16 mouse cellular contexts compared by ENCODE assay signal in the genomic region with DNA sequence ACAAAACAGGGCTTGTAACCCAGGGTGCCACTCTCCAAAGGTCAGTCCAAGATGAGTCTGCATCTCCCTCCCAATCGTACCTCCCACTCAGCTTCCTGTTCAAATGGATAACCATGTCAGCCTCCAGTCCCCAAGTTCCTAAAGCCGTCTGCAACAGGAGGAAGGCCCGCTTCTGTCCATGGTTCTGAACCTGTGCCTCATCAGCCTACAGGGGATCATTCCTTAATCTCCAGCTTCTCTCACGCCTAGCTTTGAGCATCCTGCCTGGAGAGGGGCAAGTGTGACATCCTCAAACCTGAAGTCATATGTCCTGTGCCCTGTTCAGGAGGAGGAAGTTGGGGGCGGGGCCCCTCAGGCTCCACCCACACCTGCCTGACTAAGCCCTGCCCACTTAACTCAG. TPM values are rescaled to one million over a fixed set of nuclear protein-coding genes. Genes with fewer than 3 reads are reported as not detected.
DNase-seq lines count a peak whose midpoint lies in the region; ATAC-seq and TF ChIP-seq lines count a peak whose summit lies in the region.
"Had no signal": no experiment of that assay in that cellular context is flagged by ENCODE, and none has a peak within 500 bp of the region (broad histone marks: within the 10 kb centered on the region; RNA-seq: fewer than 3 reads in every experiment).

No protein-coding gene starts in this region.

- no peak overlapping the region for H3K4me3 ChIP-seq in heart, embryonic 12.5 days
- H3K4me3 ChIP-seq in heart, adult 2 months: no peak overlapping the region
- H3K4me3 ChIP-seq in lung, embryonic 14.5 days (ENCODE audit: low read depth, low read length): no peak overlapping the region
- no peak overlapping the region for H3K4me3 ChIP-seq in neural tube, embryonic 11.5 days (ENCODE audit: low read depth, low read length)
- H3K4me3 ChIP-seq: hindbrain, embryonic 15.5 days; neural tube, embryonic 12.5 days had no signal

- no peak for TF ChIP-seq CTCF in heart, adult 2 months (IDR thresholded peaks at IDR 0.05)
- TF ChIP-seq CTCF in lung, embryonic 14.5 days (IDR thresholded peaks at IDR 0.05; ENCODE audit: low read depth): no peak

- intact Hi-C loops in heart, adult 2 months (cut with DNase I): no loop called here

- H3K79me2 ChIP-seq in heart, adult 2 months (replicated peaks; ENCODE audit: control insufficient read depth, insufficient read depth, low read length): no peaks in the 10 kb centered on the region

- ATAC-seq in heart, embryonic 12.5 days (ENCODE audit: insufficient number of reproducible peaks, low FRiP score): 0 out of 2 replicates have a peak, but pooled peaks have one; percentile 18
- ATAC-seq in lung, embryonic 14.5 days (ENCODE audit: insufficient read depth): no peak
- ATAC-seq in neural tube, embryonic 11.5 days (ENCODE audit: insufficient read depth, low FRiP score, low TSS enrichment): no peak
- ATAC-seq: forebrain, postnatal 0 days had no signal

- H3K27ac ChIP-seq in heart, embryonic 12.5 days (ENCODE audit: poor library complexity, severe bottlenecking): no peak overlapping the region
- H3K27ac ChIP-seq in heart, adult 2 months: no peak overlapping the region
- H3K27ac ChIP-seq in lung, embryonic 14.5 days (ENCODE audit: low read depth): no peak overlapping the region
- H3K27ac ChIP-seq in neural tube, embryonic 11.5 days (ENCODE audit: low read depth, low read length): no peak overlapping the region
- H3K27ac ChIP-seq: hindbrain, embryonic 15.5 days; neural tube, embryonic 12.5 days had no signal

- peaks cover 3% of the 10 kb centered on the region; the same call in 1 of the 2 replicates for H3K9me3 ChIP-seq in heart, embryonic 12.5 days (replicated peaks)
- H3K9me3 ChIP-seq in lung, embryonic 14.5 days (ENCODE audit: low read depth, low read length): no peaks in the 10 kb centered on the region
- no peaks in the 10 kb centered on the region for H3K9me3 ChIP-seq in neural tube, embryonic 11.5 days (ENCODE audit: control insufficient read depth, low read length)
- H3K9me3 ChIP-seq: hindbrain, embryonic 15.5 days; neural tube, embryonic 12.5 days had no signal

- 5% methylated on average over 5 of the region's 5 CpGs for WGBS in heart, embryonic 12.5 days
- 6% methylated on average over 5 of the region's 5 CpGs for WGBS in heart, adult 2 months
- 5% methylated on average over 5 of the region's 5 CpGs for WGBS in lung, embryonic 14.5 days
- WGBS in neural tube, embryonic 11.5 days: 17% methylated on average over 5 of the region's 5 CpGs

- no peak for TF ChIP-seq POLR2A in heart, adult 2 months (IDR thresholded peaks at IDR 0.05; ENCODE audit: insufficient read depth, low read depth, low read length)

- no peak for DNase-seq in heart, adult 2 months
- DNase-seq in lung, embryonic 14.5 days: peak; percentile 80
- DNase-seq in lung, adult 18-20 months: no peak
- DNase-seq in embryo, embryonic 11 days: peak; percentile 63
- peak; percentile 43 for DNase-seq in neural tube, embryonic 11.5 days (ENCODE audit: low spot score)
- no peak for DNase-seq in gastrocnemius, adult 18-20 months (ENCODE audit: low spot score)
- no peak for DNase-seq in left cerebral cortex, adult 9 months (ENCODE audit: low spot score in 2 of 2)
- DNase-seq: adrenal gland, postnatal 36 days; forebrain, postnatal 0 days; heart, adult 11 months; right cerebral cortex, adult 18-20 months; thymus, postnatal 4 days had no signal

- no peak overlapping the region for H3K4me2 ChIP-seq in heart, embryonic 12.5 days
- H3K4me2 ChIP-seq in lung, embryonic 14.5 days: no peak overlapping the region
- no peak overlapping the region for H3K4me2 ChIP-seq in neural tube, embryonic 11.5 days (ENCODE audit: low read depth)
- H3K4me2 ChIP-seq: hindbrain, embryonic 15.5 days; neural tube, embryonic 12.5 days had no signal

- no peak for TF ChIP-seq EP300 in heart, adult 2 months (IDR thresholded peaks at IDR 0.05; ENCODE audit: insufficient read depth, low read depth, low read length)

- no peaks in the 10 kb centered on the region for H3K36me3 ChIP-seq in heart, embryonic 12.5 days
- no peaks in the 10 kb centered on the region for H3K36me3 ChIP-seq in heart, adult 2 months (ENCODE audit: control insufficient read depth, insufficient read depth, low read length)
- H3K36me3 ChIP-seq in lung, embryonic 14.5 days (ENCODE audit: insufficient read depth): no peaks in the 10 kb centered on the region
- H3K36me3 ChIP-seq in neural tube, embryonic 11.5 days (ENCODE audit: control insufficient read depth, insufficient read depth, low read length): no peaks in the 10 kb centered on the region
- H3K36me3 ChIP-seq: hindbrain, embryonic 15.5 days; neural tube, embryonic 12.5 days had no signal

- H3K9ac ChIP-seq in heart, embryonic 12.5 days: no peak overlapping the region
- no peak overlapping the region for H3K9ac ChIP-seq in heart, adult 2 months (ENCODE audit: low read depth, low read length)
- H3K9ac ChIP-seq in lung, embryonic 14.5 days: no peak overlapping the region
- no peak overlapping the region for H3K9ac ChIP-seq in neural tube, embryonic 11.5 days (ENCODE audit: low read length)
- H3K9ac ChIP-seq: forebrain, postnatal 0 days; hindbrain, embryonic 15.5 days; neural tube, embryonic 12.5 days had no signal

- H3K4me1 ChIP-seq in heart, embryonic 12.5 days (replicated peaks): no peaks in the 10 kb centered on the region
- H3K4me1 ChIP-seq in heart, adult 2 months (ENCODE audit: control insufficient read depth, insufficient read depth, low read length): no peaks in the 10 kb centered on the region
- H3K4me1 ChIP-seq in lung, embryonic 14.5 days (ENCODE audit: insufficient read depth): no peaks in the 10 kb centered on the region
- no peaks in the 10 kb centered on the region for H3K4me1 ChIP-seq in neural tube, embryonic 11.5 days (ENCODE audit: control insufficient read depth, insufficient read depth, low read length)
- H3K4me1 ChIP-seq: hindbrain, embryonic 15.5 days; neural tube, embryonic 12.5 days had no signal

- peaks cover 21% of the 10 kb centered on the region; the same call in 1 of the 2 replicates for H3K27me3 ChIP-seq in heart, embryonic 12.5 days (replicated peaks)
- peaks cover 1% of the 10 kb centered on the region; the same call in 1 of the 2 replicates for H3K27me3 ChIP-seq in heart, adult 2 months (ENCODE audit: control insufficient read depth, insufficient read depth, low read length)
- H3K27me3 ChIP-seq in lung, embryonic 14.5 days (ENCODE audit: insufficient read depth, low read length): no peaks in the 10 kb centered on the region
- H3K27me3 ChIP-seq in neural tube, embryonic 11.5 days (ENCODE audit: control insufficient read depth, insufficient read depth, low read length): no peaks in the 10 kb centered on the region
- H3K27me3 ChIP-seq: neural tube, embryonic 12.5 days had no signal

RNA-seq across cellular contexts. Expression of a gene that starts 15.7 kb away (rescaled TPM):
- 0.08 and 0.26 TPM in 2 replicates for polyA plus RNA-seq in heart, embryonic 12.5 days (2016; fragmentation: Nextera tagmentation; extraction: Ambion mirVana)
- under 1 TPM; 0.16 to 0.23 TPM for total RNA-seq in heart, adult 2 months (2021)
- polyA plus RNA-seq in heart, adult 2 months (2012; rRNA removed): not detected in 2 replicates
- 0.13 and 0.19 TPM in 2 replicates for polyA plus RNA-seq in lung, embryonic 14.5 days (2014; fragmentation: Nextera tagmentation; extraction: Ambion mirVana)
- 16.1 and 16.2 TPM in 2 replicates for polyA plus RNA-seq in neural tube, embryonic 11.5 days (2014; fragmentation: Nextera tagmentation; extraction: Ambion mirVana)
- total RNA-seq in gastrocnemius, adult 18-20 months (2021): under 1 TPM in 1 of 2 experiments, not detected in 1; 0.09 TPM
- total RNA-seq: megakaryocyte-erythroid progenitor cell, adult 5-6 weeks had no signal

Comparison
In these comparisons a context has a peak if more than half of its experiments do, and no peak if none do; other contexts are left out.
1. DNase-seq: peak in lung, embryonic 14.5 days (single experiment), embryo, embryonic 11 days (single experiment) and neural tube, embryonic 11.5 days (single experiment); none in heart, adult 2 months (0 of 2), lung, adult 18-20 months (0 of 2), gastrocnemius, adult 18-20 months (single experiment) and left cerebral cortex, adult 9 months (0 of 2).
2. RNA of a gene that starts 15.7 kb away (polyA plus RNA-seq): 16.1 to 16.2 TPM in neural tube, embryonic 11.5 days; 0.08 to 0.26 TPM in heart, embryonic 12.5 days, 0.13 to 0.19 TPM in lung, embryonic 14.5 days and not detected in heart, adult 2 months; every median in the first group is over 10 times any median in the second.